Mouse (Mus musculus): ENCODE measurements around the gene Gramd1b. TPM values are rescaled to one million over a fixed set of nuclear protein-coding genes. Genes with fewer than 3 reads are reported as not detected.

Gramd1b gene
- polyA plus RNA-seq, 1 experiment from 2014 or later = 2.9 TPM

DNA sequence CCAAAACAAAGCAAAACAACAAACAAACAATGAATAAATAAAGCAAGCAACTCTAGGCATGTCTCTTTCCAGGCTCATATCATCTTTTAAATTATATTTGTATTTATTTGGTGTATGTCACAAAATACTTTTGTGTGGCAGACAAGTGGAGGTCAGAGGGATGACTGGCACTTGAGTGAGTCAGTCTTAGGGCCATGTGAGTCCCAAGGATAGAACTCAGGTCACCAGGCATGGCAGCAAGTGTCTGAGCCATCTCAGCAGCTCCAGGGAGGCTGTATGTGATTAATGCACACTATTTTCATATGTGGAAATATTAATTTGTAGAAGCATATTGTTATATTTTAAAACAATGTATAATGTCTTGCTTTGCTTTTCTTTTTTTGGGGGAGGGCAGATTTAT lies 106.3 kb downstream of the Gramd1b start:
- no peak overlapping the region for H3K27ac ChIP-seq (replicated peaks; ENCODE audit: low read depth, low read length)
- no peak overlapping the region for H3K4me3 ChIP-seq (ENCODE audit: low read depth, low read length)
- H3K4me1 ChIP-seq (ENCODE audit: control insufficient read depth, insufficient read depth, low read length) = no peaks in the 10 kb centered on the region
- H3K36me3 ChIP-seq (replicated peaks; ENCODE audit: control insufficient read depth, insufficient read depth, low read depth, low read length) = no peaks in the 10 kb centered on the region
- no peaks in the 10 kb centered on the region for H3K9me3 ChIP-seq (replicated peaks; ENCODE audit: control insufficient read depth, low read length)
- ATAC-seq (replicated peaks; ENCODE audit: insufficient number of reproducible peaks, low FRiP score, low TSS enrichment, low read depth) (no peak), DNase-seq (ENCODE audit: low spot score) (no peak)
- no peak overlapping the region for H3K9ac ChIP-seq (replicated peaks; ENCODE audit: low read length)
- H3K27me3 ChIP-seq (ENCODE audit: control insufficient read depth, insufficient read depth, low read length) = no peaks in the 10 kb centered on the region
- no peak overlapping the region for H3K4me2 ChIP-seq (ENCODE audit: low read depth, low read length)

- WGBS = 88% methylated on average over 6 of the region's 6 CpGs
- H3K9ac ChIP-seq (replicated peaks; ENCODE audit: low read length) = no peak overlapping the region
- H3K27ac ChIP-seq (replicated peaks; ENCODE audit: low read depth, low read length) = no peak overlapping the region
- H3K9me3 ChIP-seq (replicated peaks; ENCODE audit: control insufficient read depth, low read length) = no peaks in the 10 kb centered on the region
- ATAC-seq (replicated peaks; ENCODE audit: insufficient number of reproducible peaks, low FRiP score, low TSS enrichment, low read depth) (no peak), DNase-seq (ENCODE audit: low spot score) (no peak)
- no peaks in the 10 kb centered on the region for H3K4me1 ChIP-seq (ENCODE audit: control insufficient read depth, insufficient read depth, low read length)
- H3K4me2 ChIP-seq (ENCODE audit: low read depth, low read length) = no peak overlapping the region
- no peaks in the 10 kb centered on the region for H3K36me3 ChIP-seq (replicated peaks; ENCODE audit: control insufficient read depth, insufficient read depth, low read depth, low read length)
- H3K27me3 ChIP-seq (ENCODE audit: control insufficient read depth, insufficient read depth, low read length) = no peaks in the 10 kb centered on the region
- H3K4me3 ChIP-seq (ENCODE audit: low read depth, low read length) = no peak overlapping the region
Observed at GRCm38 (mm10) chr9:40423427-40423867, 107.7 kb downstream of the Gramd1b start.

DNA sequence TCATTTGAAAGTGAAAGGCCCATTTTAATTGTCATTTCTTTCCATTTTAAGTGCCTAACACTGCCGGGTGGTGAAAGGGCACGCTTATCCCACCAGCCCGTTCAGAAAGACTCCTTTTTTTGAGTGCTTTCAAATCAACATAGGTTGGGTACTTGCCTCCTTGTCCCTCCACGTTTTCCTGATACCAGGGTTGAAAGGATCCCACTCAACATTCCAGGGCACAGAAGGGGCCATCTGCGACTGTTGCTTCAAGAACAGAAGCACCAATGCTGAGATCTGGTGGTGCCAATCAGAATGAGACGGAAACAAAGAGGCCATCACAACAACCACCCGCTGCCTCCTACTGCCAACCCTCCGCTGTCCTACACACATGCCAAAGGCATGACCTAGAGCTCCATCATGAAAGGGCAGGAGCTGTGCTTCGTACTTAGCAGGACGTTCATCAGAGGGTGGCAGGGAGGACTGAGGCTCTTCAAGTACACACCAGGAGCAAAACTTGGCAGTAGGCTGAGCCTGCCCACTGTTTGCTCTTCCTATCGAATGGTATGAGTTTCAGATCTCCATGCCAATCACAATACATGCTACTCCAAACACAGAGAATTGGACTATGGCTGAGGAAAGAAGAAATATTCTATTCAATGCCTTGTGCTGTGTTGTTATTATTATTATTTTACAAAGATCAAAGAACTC lies 108.7 kb downstream of the Gramd1b start:
- Histone ChIP-seq H3K27me3 (ENCODE audit: control insufficient read depth, insufficient read depth, low read length) (no peaks in the 10 kb centered on the region), H3K9ac (replicated peaks; ENCODE audit: low read length) (no peak overlapping the region), H3K4me3 (ENCODE audit: low read depth, low read length) (no peak overlapping the region), H3K36me3 (replicated peaks; ENCODE audit: control insufficient read depth, insufficient read depth, low read depth, low read length) (no peaks in the 10 kb centered on the region), H3K4me2 (ENCODE audit: low read depth, low read length) (no peak overlapping the region), H3K27ac (replicated peaks; ENCODE audit: low read depth, low read length) (no peak overlapping the region), H3K9me3 (replicated peaks; ENCODE audit: control insufficient read depth, low read length) (no peaks in the 10 kb centered on the region), H3K4me1 (ENCODE audit: control insufficient read depth, insufficient read depth, low read length) (no peaks in the 10 kb centered on the region)
- no peak for ATAC-seq (replicated peaks; ENCODE audit: insufficient number of reproducible peaks, low FRiP score, low TSS enrichment, low read depth)
- DNase-seq (ENCODE audit: low spot score) = no peak
- WGBS = 88% methylated on average over 11 of the region's 11 CpGs

GRCm38 (mm10) chr9:40420652-40421335 lies 110.4 kb downstream of the Gramd1b start:
- WGBS = 83% methylated on average over 15 of the region's 15 CpGs
- no peak overlapping the region for H3K27ac ChIP-seq (replicated peaks; ENCODE audit: low read depth, low read length)
- no peak overlapping the region for H3K4me3 ChIP-seq (ENCODE audit: low read depth, low read length)
- no peak overlapping the region for H3K4me2 ChIP-seq (ENCODE audit: low read depth, low read length)
- no peak overlapping the region for H3K9ac ChIP-seq (replicated peaks; ENCODE audit: low read length)
- DNase-seq (ENCODE audit: low spot score) (no peak), ATAC-seq (replicated peaks; ENCODE audit: insufficient number of reproducible peaks, low FRiP score, low TSS enrichment, low read depth) (no peak)
- H3K4me1 ChIP-seq (ENCODE audit: control insufficient read depth, insufficient read depth, low read length) = no peaks in the 10 kb centered on the region
- H3K27me3 ChIP-seq (ENCODE audit: control insufficient read depth, insufficient read depth, low read length) = no peaks in the 10 kb centered on the region
- H3K9me3 ChIP-seq (replicated peaks; ENCODE audit: control insufficient read depth, low read length) = no peaks in the 10 kb centered on the region
- H3K36me3 ChIP-seq (replicated peaks; ENCODE audit: control insufficient read depth, insufficient read depth, low read depth, low read length) = no peaks in the 10 kb centered on the region

GRCm38 (mm10) chr9:40418803-40419202 lies 112.4 kb downstream of the Gramd1b start:
- Histone ChIP-seq H3K36me3 (replicated peaks; ENCODE audit: control insufficient read depth, insufficient read depth, low read depth, low read length) (no peaks in the 10 kb centered on the region), H3K27me3 (ENCODE audit: control insufficient read depth, insufficient read depth, low read length) (no peaks in the 10 kb centered on the region), H3K9ac (replicated peaks; ENCODE audit: low read length) (no peak overlapping the region), H3K4me1 (ENCODE audit: control insufficient read depth, insufficient read depth, low read length) (no peaks in the 10 kb centered on the region), H3K4me3 (ENCODE audit: low read depth, low read length) (no peak overlapping the region), H3K27ac (replicated peaks; ENCODE audit: low read depth, low read length) (no peak overlapping the region), H3K9me3 (replicated peaks; ENCODE audit: control insufficient read depth, low read length) (no peaks in the 10 kb centered on the region), H3K4me2 (ENCODE audit: low read depth, low read length) (no peak overlapping the region)
- DNase-seq (ENCODE audit: low spot score) = no peak
- no peak for ATAC-seq (replicated peaks; ENCODE audit: insufficient number of reproducible peaks, low FRiP score, low TSS enrichment, low read depth)
- 91% methylated on average over 5 of the region's 5 CpGs for WGBS

GRCm38 (mm10) chr9:40416150-40416549 lies 115.0 kb downstream of the Gramd1b start:
- Histone ChIP-seq H3K4me1 (ENCODE audit: control insufficient read depth, insufficient read depth, low read length) (no peaks in the 10 kb centered on the region), H3K4me2 (ENCODE audit: low read depth, low read length) (no peak overlapping the region), H3K4me3 (ENCODE audit: low read depth, low read length) (no peak overlapping the region), H3K9ac (replicated peaks; ENCODE audit: low read length) (no peak overlapping the region), H3K9me3 (replicated peaks; ENCODE audit: control insufficient read depth, low read length) (no peaks in the 10 kb centered on the region), H3K36me3 (replicated peaks; ENCODE audit: control insufficient read depth, insufficient read depth, low read depth, low read length) (no peaks in the 10 kb centered on the region), H3K27ac (replicated peaks; ENCODE audit: low read depth, low read length) (no peak overlapping the region), H3K27me3 (ENCODE audit: control insufficient read depth, insufficient read depth, low read length) (no peaks in the 10 kb centered on the region)
- DNase-seq (ENCODE audit: low spot score) (no peak), ATAC-seq (replicated peaks; ENCODE audit: insufficient number of reproducible peaks, low FRiP score, low TSS enrichment, low read depth) (no peak)
- 80% methylated on average over 7 of the region's 7 CpGs for WGBS

DNA sequence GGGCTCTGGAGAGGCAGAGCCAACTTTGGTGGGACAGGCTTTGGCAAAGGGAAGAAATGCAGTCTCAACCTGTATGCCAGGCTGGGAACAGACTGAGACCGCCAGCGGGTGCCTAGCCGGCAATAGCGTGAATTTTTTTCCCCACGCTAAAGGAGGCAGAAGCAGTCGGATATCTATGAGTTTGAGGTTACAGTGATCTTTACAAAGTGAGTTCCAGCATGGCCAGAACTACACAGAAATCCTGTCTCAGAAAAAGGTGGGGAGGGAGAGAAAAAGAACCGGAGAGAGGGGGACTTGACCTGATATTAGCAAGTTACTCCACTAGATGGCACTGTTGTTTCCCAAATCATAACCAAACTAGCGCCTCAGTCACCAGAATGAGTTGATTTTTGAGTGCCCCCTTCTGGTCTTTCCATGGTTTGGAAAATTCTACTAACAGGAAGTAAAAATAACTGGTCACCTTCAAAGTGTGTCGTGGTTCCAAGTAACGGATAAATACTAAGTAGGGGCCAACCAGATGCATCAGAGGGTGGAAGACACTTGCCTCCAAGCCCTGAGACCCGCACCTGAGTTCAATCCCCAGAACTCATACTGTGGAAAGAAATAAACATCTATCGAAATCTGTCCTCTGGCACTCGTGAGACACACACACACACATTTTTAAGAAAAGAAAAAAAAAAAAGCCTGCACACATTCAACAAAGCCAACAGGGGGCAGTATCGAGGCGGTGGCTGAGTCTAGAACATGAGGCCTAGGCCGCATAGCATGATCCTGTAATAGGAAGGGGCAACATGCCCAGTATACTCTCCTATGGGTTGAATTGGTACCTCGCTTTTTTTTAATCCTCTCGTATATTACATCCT lies 116.0 kb downstream of the Gramd1b start:
- H3K4me3 ChIP-seq (ENCODE audit: low read depth, low read length) = peak overlapping the region; percentile 45
- H3K27me3 ChIP-seq (ENCODE audit: control insufficient read depth, insufficient read depth, low read length) = no peaks in the 10 kb centered on the region
- WGBS = 30% methylated on average over 18 of the region's 18 CpGs
- peak overlapping the region; percentile 64 for H3K4me2 ChIP-seq (ENCODE audit: low read depth, low read length)
- DNase-seq (ENCODE audit: low spot score) (peak; percentile 94), ATAC-seq (replicated peaks; ENCODE audit: insufficient number of reproducible peaks, low FRiP score, low TSS enrichment, low read depth) (no peak; the same call in 1 of the 2 replicates)
- H3K27ac ChIP-seq (replicated peaks; ENCODE audit: low read depth, low read length) = no peak overlapping the region
- peak overlapping the region; percentile 52 for H3K9ac ChIP-seq (replicated peaks; ENCODE audit: low read length)
- no peaks in the 10 kb centered on the region for H3K4me1 ChIP-seq (ENCODE audit: control insufficient read depth, insufficient read depth, low read length)
- no peaks in the 10 kb centered on the region for H3K36me3 ChIP-seq (replicated peaks; ENCODE audit: control insufficient read depth, insufficient read depth, low read depth, low read length)
- H3K9me3 ChIP-seq (replicated peaks; ENCODE audit: control insufficient read depth, low read length) = no peaks in the 10 kb centered on the region

All from embryonic facial prominence, embryonic 11.5 days (tissue).